In the genomic region with DNA sequence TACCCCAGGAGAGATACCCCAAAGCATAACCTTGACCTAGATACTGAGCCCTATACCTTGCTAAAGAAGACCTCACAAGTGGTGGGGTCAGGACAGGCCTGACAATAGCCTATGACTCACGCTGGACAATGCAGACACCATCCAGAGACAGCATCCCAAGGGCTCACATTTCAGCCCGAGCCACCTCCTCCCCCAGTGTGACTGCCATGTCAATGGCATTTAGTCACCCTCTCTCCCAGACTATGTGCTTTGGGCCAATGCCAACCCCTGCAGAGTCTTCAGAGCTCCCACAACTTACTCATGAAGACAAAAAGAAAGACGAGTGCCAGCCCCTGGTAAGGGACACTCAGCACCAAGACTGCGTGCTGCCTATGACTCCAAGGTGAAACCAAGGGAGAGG, we compare ENCODE assay signal across 17 mouse cellular contexts. TPM values are rescaled to one million over a fixed set of nuclear protein-coding genes. Genes with fewer than 3 reads are reported as not detected.
A peak's percentile ranks its signal among the peaks of the same experiment; 100 is the strongest.
DNase-seq lines count a peak whose midpoint lies in the region; ATAC-seq and TF ChIP-seq lines count a peak whose summit lies in the region.
"Had no signal": no experiment of that assay in that cellular context is flagged by ENCODE, and none has a peak within 500 bp of the region (broad histone marks: within the 10 kb centered on the region; RNA-seq: fewer than 3 reads in every experiment).

No protein-coding gene starts in this region.

- DNase-seq in lung, postnatal 14 days: no peak
- DNase-seq in Muller cell, postnatal 12 days (ENCODE audit: inconsistent ontology term): peak; percentile 89
- DNase-seq in adrenal gland, postnatal 36 days: peak; percentile 80 to 83
- DNase-seq in heart, postnatal 0 days (ENCODE audit: low spot score): peak; percentile 73
- no peak for DNase-seq in kidney, adult 11 months
- no peak for DNase-seq in frontal cortex, postnatal 10 days (ENCODE audit: low spot score in 2 of 2)
- DNase-seq in layer of hippocampus, postnatal 10 days (ENCODE audit: low spot score in 2 of 2): no peak
- DNase-seq: cerebellum, adult 18-20 months; gastrocnemius, postnatal 14 days; layer of hippocampus, adult 9-11 months had no signal

- ATAC-seq in lung, embryonic 16.5 days (ENCODE audit: low read depth): peak; percentile 29; the same call in 1 of the 2 replicates
- peak; percentile 44 for ATAC-seq in heart, postnatal 0 days (ENCODE audit: insufficient read depth, low read depth)
- ATAC-seq: forebrain, embryonic 15.5 days; liver, embryonic 12.5 days; midbrain, embryonic 13.5 days had no signal

- 28% methylated on average over 4 of the region's 4 CpGs for whole genome bisulfite sequencing in lung, embryonic 16.5 days
- WGBS in heart, postnatal 0 days: 19% methylated on average over 4 of the region's 4 CpGs

- no peak for TF ChIP-seq CTCF in heart, postnatal 0 days (IDR thresholded peaks at IDR 0.05; ENCODE audit: low read depth)

- H3K27ac ChIP-seq in lung, embryonic 16.5 days (ENCODE audit: low read length): no peak overlapping the region
- H3K27ac ChIP-seq in heart, postnatal 0 days (ENCODE audit: low read depth): peak overlapping the region; percentile 98
- H3K27ac ChIP-seq: forebrain, embryonic 15.5 days; hindbrain, embryonic 10.5 days; kidney, postnatal 0 days; liver, embryonic 12.5 days; midbrain, embryonic 13.5 days; stomach, embryonic 15.5 days had no signal

- no peaks in the 10 kb centered on the region for H3K36me3 ChIP-seq in lung, embryonic 16.5 days (ENCODE audit: control insufficient read depth, insufficient read depth, low read length)
- H3K36me3 ChIP-seq in heart, postnatal 0 days (replicated peaks; ENCODE audit: control insufficient read depth, insufficient read depth, low read length): peaks cover 6% of the 10 kb centered on the region
- H3K36me3 ChIP-seq: forebrain, embryonic 15.5 days; hindbrain, embryonic 10.5 days; liver, embryonic 12.5 days; stomach, embryonic 15.5 days had no signal

- no peak for TF ChIP-seq EP300 in heart, postnatal 0 days (IDR thresholded peaks at IDR 0.05; ENCODE audit: low read depth)

- H3K27me3 ChIP-seq in lung, embryonic 16.5 days (ENCODE audit: control insufficient read depth, insufficient read depth, low read depth, low read length): peaks cover 46% of the 10 kb centered on the region
- no peaks in the 10 kb centered on the region for H3K27me3 ChIP-seq in heart, postnatal 0 days (ENCODE audit: control insufficient read depth, insufficient read depth, low read length)

- H3K9ac ChIP-seq in lung, embryonic 16.5 days (ENCODE audit: low read length): no peak overlapping the region
- H3K9ac ChIP-seq in heart, postnatal 0 days (replicated peaks; ENCODE audit: low read depth, low read length): no peak overlapping the region
- H3K9ac ChIP-seq: forebrain, embryonic 15.5 days; liver, embryonic 12.5 days; midbrain, embryonic 13.5 days; stomach, embryonic 15.5 days had no signal

- H3K4me1 ChIP-seq in lung, embryonic 16.5 days (replicated peaks; ENCODE audit: control insufficient read depth, insufficient read depth, low read length): peaks cover 23% of the 10 kb centered on the region
- peaks cover 22% of the 10 kb centered on the region for H3K4me1 ChIP-seq in heart, postnatal 0 days (ENCODE audit: control insufficient read depth, insufficient read depth)

- no peaks in the 10 kb centered on the region for H3K9me3 ChIP-seq in lung, embryonic 16.5 days (ENCODE audit: control insufficient read depth, low read length)
- H3K9me3 ChIP-seq in heart, postnatal 0 days (replicated peaks; ENCODE audit: control insufficient read depth, low read length): no peaks in the 10 kb centered on the region
- H3K9me3 ChIP-seq: forebrain, embryonic 15.5 days; hindbrain, embryonic 10.5 days; liver, embryonic 12.5 days; midbrain, embryonic 13.5 days; stomach, embryonic 15.5 days had no signal

- no peak overlapping the region for H3K4me3 ChIP-seq in lung, embryonic 16.5 days (ENCODE audit: low read length)
- no peak overlapping the region for H3K4me3 ChIP-seq in heart, postnatal 0 days (ENCODE audit: low read depth, low read length)
- H3K4me3 ChIP-seq: forebrain, embryonic 15.5 days; hindbrain, embryonic 10.5 days; liver, embryonic 12.5 days; midbrain, embryonic 13.5 days; stomach, embryonic 15.5 days had no signal

- no peak overlapping the region for H3K4me2 ChIP-seq in lung, embryonic 16.5 days (ENCODE audit: low read depth, low read length)
- no peak overlapping the region for H3K4me2 ChIP-seq in heart, postnatal 0 days (ENCODE audit: low read depth, low read length)
- H3K4me2 ChIP-seq: forebrain, embryonic 15.5 days; liver, embryonic 12.5 days; midbrain, embryonic 13.5 days; stomach, embryonic 15.5 days had no signal

RNA-seq across cellular contexts. Expression of a gene that starts 2.5 kb away (rescaled TPM):
- polyA plus RNA-seq in lung, embryonic 16.5 days (2015; fragmentation: Nextera tagmentation; extraction: Ambion mirVana): 1.3 and 1.5 TPM in 2 replicates
- 1 to 10 TPM in 1 of 2 experiments, under 1 TPM in 1; 0.96 to 1.7 TPM for total RNA-seq in adrenal gland, postnatal 36 days (2021)
- 45.8 and 46.2 TPM in 2 replicates for total RNA-seq in heart, postnatal 0 days (2014; rRNA removed; ENCODE audit: low replicate concordance)
- polyA plus RNA-seq in heart, postnatal 0 days (2015; fragmentation: Nextera tagmentation; extraction: Ambion mirVana): 30.1 and 31.1 TPM in 2 replicates
- 10 to 100 TPM in 1 of 2 experiments, 1 to 10 TPM in 1; 9.3 to 13.2 TPM for total RNA-seq in layer of hippocampus, postnatal 10 days (2021)
- polyA plus RNA-seq: liver, embryonic 12.5 days; midbrain, embryonic 13.5 days had no signal

RNA-seq across cellular contexts. Expression of a gene that starts 24.8 kb away (rescaled TPM):
- polyA plus RNA-seq in lung, embryonic 16.5 days (2015; fragmentation: Nextera tagmentation; extraction: Ambion mirVana): 2.8 and 3.0 TPM in 2 replicates
- 1 to 10 TPM; 5.8 to 6.7 TPM for total RNA-seq in adrenal gland, postnatal 36 days (2021)
- 6.4 and 9.9 TPM in 2 replicates for total RNA-seq in heart, postnatal 0 days (2014; rRNA removed; ENCODE audit: low replicate concordance)
- polyA plus RNA-seq in heart, postnatal 0 days (2015; fragmentation: Nextera tagmentation; extraction: Ambion mirVana): 2.6 and 2.7 TPM in 2 replicates
- 100 to 1,000 TPM; 149 to 153 TPM for total RNA-seq in layer of hippocampus, postnatal 10 days (2021)

RNA-seq across cellular contexts. Expression of a gene that starts 28.7 kb away (rescaled TPM):
- polyA plus RNA-seq in lung, embryonic 16.5 days (2015; fragmentation: Nextera tagmentation; extraction: Ambion mirVana): 9.1 and 9.2 TPM in 2 replicates
- total RNA-seq in adrenal gland, postnatal 36 days (2021): 10 to 100 TPM; 47.6 to 49.9 TPM
- 57.7 and 63.4 TPM in 2 replicates for total RNA-seq in heart, postnatal 0 days (2014; rRNA removed; ENCODE audit: low replicate concordance)
- polyA plus RNA-seq in heart, postnatal 0 days (2015; fragmentation: Nextera tagmentation; extraction: Ambion mirVana): 5.5 and 6.2 TPM in 2 replicates
- 100 to 1,000 TPM; 151 to 166 TPM for total RNA-seq in layer of hippocampus, postnatal 10 days (2021)

RNA-seq across cellular contexts. Expression of a gene that starts 50.2 kb away (rescaled TPM):
- 3.9 and 4.0 TPM in 2 replicates for polyA plus RNA-seq in lung, embryonic 16.5 days (2015; fragmentation: Nextera tagmentation; extraction: Ambion mirVana)
- 10 to 100 TPM; 12.6 to 14.0 TPM for total RNA-seq in adrenal gland, postnatal 36 days (2021)
- 2.1 and 4.4 TPM in 2 replicates for total RNA-seq in heart, postnatal 0 days (2014; rRNA removed; ENCODE audit: low replicate concordance)
- polyA plus RNA-seq in heart, postnatal 0 days (2015; fragmentation: Nextera tagmentation; extraction: Ambion mirVana): 0.86 and 1.2 TPM in 2 replicates
- 1 to 10 TPM; 1.1 to 1.2 TPM for total RNA-seq in layer of hippocampus, postnatal 10 days (2021)

RNA-seq across cellular contexts. Expression of a gene that starts 51.1 kb away (rescaled TPM):
- polyA plus RNA-seq in lung, embryonic 16.5 days (2015; fragmentation: Nextera tagmentation; extraction: Ambion mirVana): 31.3 and 32.2 TPM in 2 replicates
- total RNA-seq in adrenal gland, postnatal 36 days (2021): 10 to 100 TPM in 1 of 2 experiments, 1 to 10 TPM in 1; 9.4 to 10.1 TPM
- 13.3 and 14.5 TPM in 2 replicates for total RNA-seq in heart, postnatal 0 days (2014; rRNA removed; ENCODE audit: low replicate concordance)
- 22.5 and 23.8 TPM in 2 replicates for polyA plus RNA-seq in heart, postnatal 0 days (2015; fragmentation: Nextera tagmentation; extraction: Ambion mirVana)
- total RNA-seq in layer of hippocampus, postnatal 10 days (2021): 1 to 10 TPM; 6.5 to 7.9 TPM

Comparison
In these comparisons a context has a peak if more than half of its experiments do, and no peak if none do; other contexts are left out.
1. DNase-seq: peak in Muller cell, postnatal 12 days (single experiment), adrenal gland, postnatal 36 days (2 of 2) and heart, postnatal 0 days (single experiment); none in lung, postnatal 14 days (single experiment), kidney, adult 11 months (single experiment), frontal cortex, postnatal 10 days (0 of 2) and layer of hippocampus, postnatal 10 days (0 of 2).
2. RNA of a gene that starts 24.8 kb away (total RNA-seq): 149 to 153 TPM in layer of hippocampus, postnatal 10 days; 5.8 to 6.7 TPM in adrenal gland, postnatal 36 days and 6.4 to 9.9 TPM in heart, postnatal 0 days; every median in the first group is over 10 times any median in the second.